Mouse (Mus musculus) lung, adult 2 months (tissue): ENCODE data around the gene Tcp11l1.

Experiments used
- CTCF ChIP-seq: fragments of 200-500 bp; IDR thresholded peaks from 2 replicates; pipeline ENCODE4 v1.5.1; 2011; ENCODE audit warnings: mild to moderate bottlenecking, low read length, control low read depth; ENCODE audit not compliant: insufficient read depth
- POLR2A ChIP-seq: fragments of 200-500 bp; IDR thresholded peaks from 2 replicates; pipeline ENCODE4 v1.6.1; 2011; ENCODE audit warnings: low read depth, mild to moderate bottlenecking, control low read depth, low read length, borderline replicate concordance; ENCODE audit errors: extremely low read depth

DNA sequence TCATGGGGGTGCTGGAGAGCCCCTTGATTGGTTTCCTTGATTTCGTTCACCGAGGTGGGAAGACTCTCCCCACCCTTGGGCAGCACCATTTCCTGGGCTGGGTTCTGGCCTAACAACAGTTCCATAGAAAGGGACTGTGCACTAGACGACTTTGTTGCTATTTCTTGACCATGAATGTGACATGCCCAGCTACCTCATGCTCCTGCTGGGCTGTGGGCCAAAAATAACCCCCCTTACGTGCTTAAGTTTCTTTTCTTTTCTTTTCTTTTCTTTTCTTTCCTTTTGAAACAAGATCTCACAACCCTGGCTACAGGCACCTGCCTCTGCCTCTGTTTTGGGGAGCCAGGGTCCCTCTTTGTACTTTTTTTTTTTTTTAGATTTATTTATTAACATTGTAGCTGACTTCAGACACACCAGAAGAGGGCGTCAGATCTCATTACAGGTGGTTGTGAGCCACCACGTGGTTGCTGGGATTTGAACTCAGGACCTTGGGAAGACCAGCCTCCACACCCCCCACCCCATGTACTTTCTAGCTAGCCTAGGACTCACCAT lies 2.1 kb downstream of the Tcp11l1 start:
- TF ChIP-seq POLR2A (no peak), CTCF (no peak)
